Mouse (Mus musculus) small intestine, adult 2 months (tissue): ENCODE data around the gene Dcun1d1. TPM values are rescaled to one million over a fixed set of nuclear protein-coding genes. Genes with fewer than 3 reads are reported as not detected.

ENCODE experiments used
- H3K27ac ChIP-seq: fragments of 200-500 bp; 2 replicates; pipeline ENCODE4 v1.5.1; 2012; ENCODE audit warnings: low read depth, low read length, control low read depth, inconsistent platforms; ENCODE audit not compliant: insufficient read depth
- H3K27me3 ChIP-seq: fragments of 200-500 bp; 2 replicates; pipeline ENCODE4 v1.6.1; 2012; ENCODE audit warnings: mild to moderate bottlenecking, moderate library complexity, low read length, inconsistent platforms; ENCODE audit not compliant: control insufficient read depth, insufficient read depth
- H3K36me3 ChIP-seq: fragments of 200-500 bp; 2 replicates; pipeline ENCODE4 v1.6.1; 2012; ENCODE audit warnings: mild to moderate bottlenecking, low read length, control low read depth, inconsistent platforms; ENCODE audit not compliant: control insufficient read depth, insufficient read depth
- H3K4me1 ChIP-seq: fragments of 200-500 bp; 2 replicates; pipeline ENCODE4 v1.6.1; 2012; ENCODE audit warnings: low read length, inconsistent platforms, mixed read lengths; ENCODE audit not compliant: control insufficient read depth, insufficient read depth, insufficient read length
- H3K4me3 ChIP-seq: fragments of 200-500 bp; 2 replicates; pipeline ENCODE4 v1.5.1; 2012; ENCODE audit warnings: low read depth, mild to moderate bottlenecking, control low read depth, inconsistent platforms, low read length, moderate library complexity
- CTCF ChIP-seq: fragments of 200-500 bp; IDR thresholded peaks from 2 replicates; pipeline ENCODE4 v1.5.1; 2012; ENCODE audit warnings: low read depth, mild to moderate bottlenecking, control low read depth, inconsistent platforms, low read length, moderate library complexity, mixed read lengths; ENCODE audit not compliant: insufficient replicate concordance, insufficient read length; ENCODE audit errors: extremely low read depth
- POLR2A ChIP-seq: fragments of 200-500 bp; IDR thresholded peaks from 2 replicates; pipeline ENCODE4 v1.6.1; 2012; ENCODE audit warnings: low read depth, mild to moderate bottlenecking, control low read depth, inconsistent platforms, low read length, moderate library complexity
- WGBS: fragments of 180-500 bp; shearing (Covaris S2); methylation state at CpG from one replicate; pipeline ENCODE4 v1.1.7; 2018; 5-methylcytosine and 5-hydroxymethylcytosine counted together
- polyA plus RNA-seq: library from polyadenylated mRNA; depleted of rRNA; stranded (reverse); fragments of >200 nt; gene quantifications from 2 replicates; pipeline ENCODE4 v1.2.3, GENCODE M21; 2012; rRNA removed

Dcun1d1 gene
- polyA plus RNA-seq, 1 experiment = 4.6 TPM

DNA sequence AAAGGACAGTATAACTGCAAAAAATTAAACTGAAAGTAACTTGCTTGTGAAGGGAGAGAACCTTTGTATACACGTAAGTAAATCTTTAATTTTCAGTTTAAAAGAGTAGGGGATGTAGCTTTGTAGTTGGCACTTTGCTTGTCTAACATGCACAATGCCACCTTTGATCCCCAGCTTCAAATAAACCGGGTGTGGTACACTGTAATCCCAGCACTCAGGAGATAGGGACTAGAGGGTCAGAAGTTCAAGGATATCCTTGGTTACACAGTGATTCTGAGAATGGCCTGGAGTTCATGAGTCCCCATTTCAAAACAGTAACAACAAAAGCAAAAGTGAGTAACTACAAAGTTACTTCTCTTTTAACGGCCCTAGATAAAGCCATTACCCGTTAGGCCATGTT is 46.1 kb downstream of the Dcun1d1 start:
- no peaks in the 10 kb centered on the region for H3K27me3 ChIP-seq
- H3K4me1 ChIP-seq = peaks cover 2% of the 10 kb centered on the region; the same call in 1 of the 2 replicates
- H3K27ac ChIP-seq = no peak overlapping the region
- TF ChIP-seq CTCF (no peak), POLR2A (no peak)
- H3K36me3 ChIP-seq = peaks cover 9% of the 10 kb centered on the region
- no peak overlapping the region for H3K4me3 ChIP-seq
- 70% methylated on average over 4 of the region's 4 CpGs for WGBS

DNA sequence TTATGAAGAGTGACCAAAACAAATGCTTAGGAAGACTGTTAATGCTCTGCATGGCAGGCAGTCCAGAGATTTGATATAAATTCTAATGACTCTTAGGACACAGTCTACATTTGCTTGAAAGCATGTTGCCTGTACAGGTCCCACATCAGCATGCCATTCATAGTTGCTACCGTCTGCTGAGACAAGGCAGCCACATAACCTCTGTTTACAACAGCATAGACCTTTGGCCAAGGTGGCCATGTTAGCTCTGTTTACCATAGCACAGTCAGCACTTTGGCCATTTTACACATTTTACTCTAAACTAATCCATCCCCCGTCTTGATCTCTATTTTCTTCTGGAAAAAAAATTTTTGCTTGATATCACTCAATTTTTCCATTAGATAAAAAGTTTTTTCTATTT is 47.7 kb downstream of the Dcun1d1 start:
- WGBS = 68% methylated on average over 2 of the region's 2 CpGs
- H3K4me3 ChIP-seq = no peak overlapping the region
- H3K27me3 ChIP-seq = no peaks in the 10 kb centered on the region
- H3K4me1 ChIP-seq = peaks cover 2% of the 10 kb centered on the region; the same call in 1 of the 2 replicates
- H3K27ac ChIP-seq = no peak overlapping the region
- H3K36me3 ChIP-seq = peaks cover 5% of the 10 kb centered on the region; the same call in 1 of the 2 replicates
- no peak for TF ChIP-seq CTCF
- TF ChIP-seq POLR2A = no peak

DNA sequence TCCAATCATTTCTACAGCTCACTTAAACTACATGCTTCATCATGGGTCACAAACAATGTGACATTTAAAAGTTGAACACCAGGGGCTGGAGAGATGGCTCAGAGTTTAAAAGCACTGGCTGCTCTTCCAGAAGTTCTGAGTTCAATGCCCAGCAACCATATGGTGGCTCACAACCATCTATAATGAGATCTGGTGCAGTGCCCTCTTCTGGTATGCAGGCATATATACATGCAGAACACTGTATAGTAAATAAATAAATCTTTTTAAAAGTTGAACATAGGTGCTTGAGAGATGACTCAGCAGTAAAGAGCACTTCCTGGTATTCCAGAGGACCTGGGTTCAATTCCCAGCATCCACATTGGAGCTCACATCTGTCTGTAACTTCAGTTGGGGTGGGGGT is 54.0 kb downstream of the Dcun1d1 start:
- Histone ChIP-seq H3K4me3 (no peak overlapping the region), H3K4me1 (no peaks in the 10 kb centered on the region), H3K27me3 (no peaks in the 10 kb centered on the region), H3K27ac (no peak overlapping the region), H3K36me3 (no peaks in the 10 kb centered on the region)
- TF ChIP-seq POLR2A (no peak), CTCF (no peak)

DNA sequence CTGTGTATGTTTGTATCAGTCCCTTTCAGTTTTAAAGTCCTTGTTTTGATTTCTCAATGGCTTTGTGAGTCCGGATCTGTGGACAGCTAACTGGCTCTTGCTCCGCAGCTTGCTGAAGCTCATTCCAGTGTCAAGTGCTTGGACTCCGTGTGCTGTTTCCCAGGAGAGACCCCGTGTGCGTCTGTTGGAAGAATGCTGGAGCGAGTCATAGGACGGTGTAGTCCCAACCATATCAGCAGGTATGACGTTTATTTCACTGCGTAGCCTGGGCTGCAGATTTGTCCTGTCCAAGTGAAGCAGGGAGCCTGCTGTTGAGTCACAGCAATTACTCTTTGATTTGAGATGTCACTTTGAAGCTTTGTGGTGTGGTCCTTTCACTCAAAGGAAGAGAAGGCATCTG is 87.9 kb downstream of the Dcun1d1 start:
- Histone ChIP-seq H3K27ac (no peak overlapping the region), H3K4me3 (no peak overlapping the region), H3K4me1 (no peaks in the 10 kb centered on the region), H3K36me3 (peaks cover 31% of the 10 kb centered on the region), H3K27me3 (no peaks in the 10 kb centered on the region)
- TF ChIP-seq POLR2A (no peak), CTCF (no peak)
- 92% methylated on average over 9 of the region's 9 CpGs for WGBS

Other genes with a start within 250 kb of the Dcun1d1 start
- gene Atp11b, start 183.3 kb downstream of the Dcun1d1 start, polyA plus RNA-seq = 8.7 and 25.9 TPM in 2 replicates
- gene Mccc1, start 63.2 kb upstream of the Dcun1d1 start, polyA plus RNA-seq = 3.7 and 7.1 TPM in 2 replicates
- gene Ccdc144b, start 116.1 kb upstream of the Dcun1d1 start, polyA plus RNA-seq = not detected in 2 replicates
- gene Acad9, start 128.5 kb upstream of the Dcun1d1 start, polyA plus RNA-seq = 3.9 and 5.9 TPM in 2 replicates
- 0.13 and 0.29 TPM in 2 replicates for gene D3Ertd254e, start 213.6 kb upstream of the Dcun1d1 start, polyA plus RNA-seq